Mouse (Mus musculus): Measurements from ENCODE around the gene Srek1ip1. TPM values are rescaled to one million over a fixed set of nuclear protein-coding genes. Genes with fewer than 3 reads are reported as not detected.

Srek1ip1 gene
- polyA plus RNA-seq, 1 experiment from 2014 or later = 14.2 TPM

- Histone ChIP-seq H3K9ac (replicated peaks; ENCODE audit: low read depth, low read length) (no peak overlapping the region), H3K36me3 (ENCODE audit: control insufficient read depth, insufficient read depth, low read length) (no peaks in the 10 kb centered on the region), H3K9me3 (ENCODE audit: control insufficient read depth, low read length) (no peaks in the 10 kb centered on the region), H3K27ac (ENCODE audit: low read depth, low read length) (no peak overlapping the region), H3K4me1 (ENCODE audit: control insufficient read depth, insufficient read depth, low read length) (peaks cover 12% of the 10 kb centered on the region; the same call in 1 of the 2 replicates), H3K4me3 (ENCODE audit: low read depth, low read length) (no peak overlapping the region), H3K27me3 (ENCODE audit: control insufficient read depth, insufficient read depth, low read length) (no peaks in the 10 kb centered on the region), H3K4me2 (ENCODE audit: low read depth, low read length) (no peak overlapping the region)
- ATAC-seq (ENCODE audit: low read depth) = no peak; the same call in 1 of the 2 replicates
- WGBS = 88% methylated on average over 1 of the region's 1 CpGs
Measured at GRCm38 (mm10) chr13:104821908-104822307, 29.6 kb downstream of the Srek1ip1 start.

DNA sequence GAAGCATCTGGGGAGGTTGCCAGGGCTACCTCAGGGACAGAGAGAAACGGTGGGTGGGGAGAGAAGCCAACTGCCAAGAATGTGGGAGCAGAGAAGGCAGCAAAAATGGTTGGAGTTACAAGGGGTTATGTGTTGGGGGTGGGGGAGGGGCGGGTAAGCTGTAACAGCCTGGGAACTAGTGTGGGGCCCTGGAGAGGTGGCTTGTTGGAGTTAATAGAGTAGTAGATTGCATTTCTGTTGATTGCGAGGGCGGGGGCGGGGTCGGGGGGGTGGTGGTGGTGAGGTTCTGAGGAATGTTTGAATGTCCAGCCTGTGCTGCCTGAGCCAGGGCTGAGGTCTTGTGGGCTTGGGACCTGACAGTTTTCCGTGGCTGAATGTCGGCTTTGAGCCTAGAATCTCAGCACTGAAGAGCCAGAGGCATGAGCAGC is 30.1 kb downstream of the Srek1ip1 start:
- no peak overlapping the region for H3K4me3 ChIP-seq (ENCODE audit: low read depth, low read length)
- WGBS = 20% methylated on average over 8 of the region's 8 CpGs
- H3K4me1 ChIP-seq (ENCODE audit: control insufficient read depth, insufficient read depth, low read length) = peaks cover 12% of the 10 kb centered on the region; the same call in 1 of the 2 replicates
- no peaks in the 10 kb centered on the region for H3K36me3 ChIP-seq (ENCODE audit: control insufficient read depth, insufficient read depth, low read length)
- H3K9ac ChIP-seq (replicated peaks; ENCODE audit: low read depth, low read length) = no peak overlapping the region
- peak; percentile 86 for ATAC-seq (ENCODE audit: low read depth)
- peak overlapping the region; percentile 48; the same call in 1 of the 2 replicates for H3K27ac ChIP-seq (ENCODE audit: low read depth, low read length)
- no peak overlapping the region for H3K4me2 ChIP-seq (ENCODE audit: low read depth, low read length)
- no peaks in the 10 kb centered on the region for H3K27me3 ChIP-seq (ENCODE audit: control insufficient read depth, insufficient read depth, low read length)
- H3K9me3 ChIP-seq (ENCODE audit: control insufficient read depth, low read length) = no peaks in the 10 kb centered on the region

GRCm38 (mm10) chr13:104825470-104825869 is 33.2 kb downstream of the Srek1ip1 start:
- no peak for ATAC-seq (ENCODE audit: low read depth)
- Histone ChIP-seq H3K4me1 (ENCODE audit: control insufficient read depth, insufficient read depth, low read length) (no peaks in the 10 kb centered on the region), H3K4me2 (ENCODE audit: low read depth, low read length) (no peak overlapping the region), H3K4me3 (ENCODE audit: low read depth, low read length) (no peak overlapping the region), H3K9ac (replicated peaks; ENCODE audit: low read depth, low read length) (no peak overlapping the region), H3K9me3 (ENCODE audit: control insufficient read depth, low read length) (no peaks in the 10 kb centered on the region), H3K36me3 (ENCODE audit: control insufficient read depth, insufficient read depth, low read length) (no peaks in the 10 kb centered on the region), H3K27ac (ENCODE audit: low read depth, low read length) (no peak overlapping the region), H3K27me3 (ENCODE audit: control insufficient read depth, insufficient read depth, low read length) (no peaks in the 10 kb centered on the region)
- 90% methylated on average over 2 of the region's 2 CpGs for WGBS

- ATAC-seq (ENCODE audit: low read depth) = no peak
- no peak overlapping the region for H3K27ac ChIP-seq (ENCODE audit: low read depth, low read length)
- H3K9me3 ChIP-seq (ENCODE audit: control insufficient read depth, low read length) = no peaks in the 10 kb centered on the region
- H3K36me3 ChIP-seq (ENCODE audit: control insufficient read depth, insufficient read depth, low read length) = peaks cover 6% of the 10 kb centered on the region
- H3K9ac ChIP-seq (replicated peaks; ENCODE audit: low read depth, low read length) = no peak overlapping the region
- no peak overlapping the region for H3K4me3 ChIP-seq (ENCODE audit: low read depth, low read length)
- H3K4me1 ChIP-seq (ENCODE audit: control insufficient read depth, insufficient read depth, low read length) = no peaks in the 10 kb centered on the region
- WGBS = 94% methylated on average over 13 of the region's 13 CpGs
- no peaks in the 10 kb centered on the region for H3K27me3 ChIP-seq (ENCODE audit: control insufficient read depth, insufficient read depth, low read length)
- no peak overlapping the region for H3K4me2 ChIP-seq (ENCODE audit: low read depth, low read length)
Measured at GRCm38 (mm10) chr13:104832811-104833210, 40.5 kb downstream of the Srek1ip1 start.

- Histone ChIP-seq H3K4me3 (ENCODE audit: low read depth, low read length) (no peak overlapping the region), H3K27ac (ENCODE audit: low read depth, low read length) (no peak overlapping the region), H3K9ac (replicated peaks; ENCODE audit: low read depth, low read length) (no peak overlapping the region), H3K27me3 (ENCODE audit: control insufficient read depth, insufficient read depth, low read length) (no peaks in the 10 kb centered on the region), H3K4me1 (ENCODE audit: control insufficient read depth, insufficient read depth, low read length) (no peaks in the 10 kb centered on the region), H3K4me2 (ENCODE audit: low read depth, low read length) (no peak overlapping the region), H3K36me3 (ENCODE audit: control insufficient read depth, insufficient read depth, low read length) (peaks cover 6% of the 10 kb centered on the region), H3K9me3 (ENCODE audit: control insufficient read depth, low read length) (no peaks in the 10 kb centered on the region)
- ATAC-seq (ENCODE audit: low read depth) = no peak
- WGBS = 79% methylated on average over 7 of the region's 7 CpGs
Measured at GRCm38 (mm10) chr13:104837628-104838027, 45.3 kb downstream of the Srek1ip1 start.

DNA sequence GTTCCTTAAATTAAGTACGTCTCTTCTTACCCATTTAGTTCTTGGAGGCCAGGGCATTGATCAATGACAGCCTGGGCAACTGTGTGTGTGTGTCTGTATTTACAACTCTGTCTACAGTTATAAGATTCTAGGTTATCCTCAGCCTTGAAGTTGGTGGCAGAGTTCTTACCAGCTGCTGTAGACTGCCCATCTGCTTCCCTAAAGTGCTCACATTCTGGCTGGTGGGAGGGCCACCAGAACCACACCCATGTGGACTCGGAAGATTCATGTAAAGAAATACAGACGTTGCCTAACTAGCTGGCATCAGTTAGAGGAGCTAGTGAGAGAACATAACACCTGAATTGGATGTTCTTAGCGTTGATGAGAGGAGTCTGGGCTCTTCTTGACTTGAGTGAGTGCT is 49.7 kb downstream of the Srek1ip1 start:
- no peak overlapping the region for H3K4me2 ChIP-seq (ENCODE audit: low read depth, low read length)

DNA sequence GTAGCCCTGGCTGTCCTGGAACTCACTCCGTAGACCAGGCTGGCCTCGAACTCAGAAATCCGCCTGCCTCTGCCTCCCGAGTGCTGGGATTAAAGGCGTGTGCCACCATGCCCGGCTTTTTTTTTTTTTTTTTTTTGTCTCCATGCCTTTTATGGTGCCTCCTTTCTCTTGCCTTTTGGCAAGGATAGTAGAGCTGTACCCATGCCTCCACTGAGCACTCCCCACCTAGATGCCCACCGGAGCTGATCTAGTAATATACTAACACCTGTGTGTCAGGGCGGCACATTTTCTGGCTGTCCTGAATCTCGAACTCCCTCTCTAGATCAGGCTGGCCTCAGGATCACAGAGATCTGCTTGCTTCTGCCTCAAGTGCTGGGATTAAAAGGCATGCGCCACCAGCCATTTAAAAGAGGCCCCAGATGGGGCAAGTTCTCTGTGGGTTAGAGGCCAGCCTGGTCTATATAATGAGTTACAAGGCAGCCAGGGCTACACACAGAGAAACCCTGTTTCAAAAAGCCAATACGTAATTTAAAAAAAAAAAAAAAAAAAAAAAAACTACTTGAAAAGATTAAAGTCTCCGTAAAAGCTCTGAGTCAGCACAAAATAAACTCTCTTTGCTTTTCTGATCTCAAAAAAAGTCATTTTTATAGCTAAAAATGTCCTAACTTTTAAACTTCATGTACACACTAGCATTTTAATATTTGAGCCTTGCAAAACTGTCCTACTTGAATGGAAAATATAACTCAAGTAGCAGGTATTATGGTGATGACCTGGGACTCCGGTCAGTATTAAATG is 51.2 kb downstream of the Srek1ip1 start:
- Histone ChIP-seq H3K36me3 (ENCODE audit: control insufficient read depth, insufficient read depth, low read length) (no peaks in the 10 kb centered on the region), H3K4me1 (ENCODE audit: control insufficient read depth, insufficient read depth, low read length) (no peaks in the 10 kb centered on the region), H3K9ac (replicated peaks; ENCODE audit: low read depth, low read length) (no peak overlapping the region), H3K27me3 (ENCODE audit: control insufficient read depth, insufficient read depth, low read length) (no peaks in the 10 kb centered on the region), H3K27ac (ENCODE audit: low read depth, low read length) (no peak overlapping the region), H3K9me3 (ENCODE audit: control insufficient read depth, low read length) (no peaks in the 10 kb centered on the region), H3K4me3 (ENCODE audit: low read depth, low read length) (no peak overlapping the region), H3K4me2 (ENCODE audit: low read depth, low read length) (no peak overlapping the region)
- 89% methylated on average over 8 of the region's 13 CpGs for WGBS
- no peak for ATAC-seq (ENCODE audit: low read depth)

More for the DNA sequence above, 49.7 kb downstream of the Srek1ip1 start:
- Histone ChIP-seq H3K9me3 (ENCODE audit: control insufficient read depth, low read length) (no peaks in the 10 kb centered on the region), H3K36me3 (ENCODE audit: control insufficient read depth, insufficient read depth, low read length) (peaks cover under 1% of the 10 kb centered on the region; the same call in 1 of the 2 replicates), H3K4me3 (ENCODE audit: low read depth, low read length) (no peak overlapping the region), H3K9ac (replicated peaks; ENCODE audit: low read depth, low read length) (no peak overlapping the region), H3K27me3 (ENCODE audit: control insufficient read depth, insufficient read depth, low read length) (no peaks in the 10 kb centered on the region), H3K27ac (ENCODE audit: low read depth, low read length) (no peak overlapping the region), H3K4me1 (ENCODE audit: control insufficient read depth, insufficient read depth, low read length) (no peaks in the 10 kb centered on the region)
- no peak for ATAC-seq (ENCODE audit: low read depth)
- WGBS = 77% methylated on average over 4 of the region's 4 CpGs

DNA sequence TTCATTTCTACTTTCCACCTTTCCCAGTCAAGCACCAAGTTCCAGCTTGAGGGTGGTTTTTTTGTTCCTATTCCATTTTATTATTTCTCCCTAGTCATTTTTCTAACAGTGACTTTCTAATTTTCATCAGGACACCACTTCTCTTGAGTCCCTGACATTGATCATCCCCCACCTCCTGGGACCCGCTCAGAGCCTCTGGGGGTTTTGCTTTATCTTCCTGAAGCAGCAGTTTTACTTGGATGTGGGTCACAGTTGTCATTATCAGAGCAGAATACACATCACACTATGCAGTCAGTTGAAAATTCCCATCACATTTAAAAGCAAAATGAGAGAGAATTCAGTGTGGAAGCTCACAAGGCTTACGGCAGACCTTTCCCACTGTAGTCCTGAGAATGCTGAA is 61.4 kb downstream of the Srek1ip1 start:
- Histone ChIP-seq H3K27ac (ENCODE audit: low read depth, low read length) (no peak overlapping the region), H3K27me3 (ENCODE audit: control insufficient read depth, insufficient read depth, low read length) (no peaks in the 10 kb centered on the region), H3K36me3 (ENCODE audit: control insufficient read depth, insufficient read depth, low read length) (no peaks in the 10 kb centered on the region), H3K4me1 (ENCODE audit: control insufficient read depth, insufficient read depth, low read length) (no peaks in the 10 kb centered on the region), H3K4me3 (ENCODE audit: low read depth, low read length) (no peak overlapping the region), H3K4me2 (ENCODE audit: low read depth, low read length) (no peak overlapping the region), H3K9me3 (ENCODE audit: control insufficient read depth, low read length) (no peaks in the 10 kb centered on the region), H3K9ac (replicated peaks; ENCODE audit: low read depth, low read length) (no peak overlapping the region)
- no peak for ATAC-seq (ENCODE audit: low read depth)
- WGBS = 86% methylated on average over 2 of the region's 2 CpGs

DNA sequence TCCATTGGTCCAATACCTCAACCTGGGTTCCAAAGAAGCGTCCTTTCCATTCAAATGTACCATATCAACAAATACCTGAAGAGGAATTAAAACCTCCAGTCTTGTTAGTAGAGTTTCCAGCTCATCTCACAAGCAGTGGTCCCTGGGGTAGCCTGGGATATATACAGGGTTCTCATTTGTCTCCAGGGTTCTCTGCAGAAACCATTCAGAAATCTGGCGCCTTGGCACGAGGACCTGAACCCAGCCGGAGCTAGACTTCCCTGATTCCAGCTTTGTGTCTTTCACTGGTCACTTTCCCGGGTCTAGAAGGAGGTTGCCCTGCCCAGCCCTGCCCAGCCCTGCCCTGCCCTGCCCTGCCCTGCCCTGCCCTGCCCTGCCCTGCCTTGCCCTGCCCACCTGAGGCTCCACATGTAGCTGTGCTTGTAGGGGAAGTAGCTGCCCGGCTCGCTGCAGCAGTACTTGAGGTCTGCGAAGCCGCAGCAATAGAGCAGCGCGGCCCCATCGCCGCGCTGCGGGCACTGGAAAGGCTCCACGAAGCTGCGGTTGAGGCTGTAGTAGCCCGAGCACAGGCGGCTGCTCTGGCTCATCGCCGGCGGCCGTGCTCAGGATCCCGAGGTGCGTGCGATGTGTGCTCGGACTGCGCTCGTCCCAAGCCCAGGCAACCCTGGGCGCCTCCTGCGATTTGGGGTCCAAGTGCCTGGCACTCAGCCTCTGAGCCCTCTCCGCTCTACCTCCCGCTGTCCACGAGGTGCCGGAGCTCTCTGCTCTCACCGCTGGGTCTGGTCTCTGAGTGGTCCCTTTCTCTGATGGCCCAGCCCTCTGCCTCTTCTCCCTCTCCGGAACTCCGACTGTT is 71.1 kb downstream of the Srek1ip1 start, which contains the start of gene Shisal2b:
Gene Shisal2b, minus strand, starts transcription at position 767 of the 853 bp plus-strand sequence.
- H3K9ac ChIP-seq (replicated peaks; ENCODE audit: low read depth, low read length) = peak within 1 kb of the TSS; percentile 62
- peak within 1 kb of the TSS; percentile 95 for H3K4me2 ChIP-seq (ENCODE audit: low read depth, low read length)
- peak; percentile 92 for ATAC-seq (ENCODE audit: low read depth)
- H3K4me1 ChIP-seq (ENCODE audit: control insufficient read depth, insufficient read depth, low read length) = no peaks in the 10 kb centered on the region
- no peaks in the 10 kb centered on the region for H3K36me3 ChIP-seq (ENCODE audit: control insufficient read depth, insufficient read depth, low read length)
- H3K27ac ChIP-seq (ENCODE audit: low read depth, low read length) = no peak within 1 kb of the TSS
- peak within 1 kb of the TSS; percentile 48 for H3K4me3 ChIP-seq (ENCODE audit: low read depth, low read length)
- H3K9me3 ChIP-seq (ENCODE audit: control insufficient read depth, low read length) = no peaks in the 10 kb centered on the region
- H3K27me3 ChIP-seq (ENCODE audit: control insufficient read depth, insufficient read depth, low read length) = peaks cover 3% of the 10 kb centered on the region; the same call in 1 of the 2 replicates
- WGBS = 3% methylated on average over 36 of the region's 38 CpGs
